Mouse (Mus musculus) neural tube, embryonic 11.5 days (tissue): ENCODE measurements around the gene Tspan6. TPM values are rescaled to one million over a fixed set of nuclear protein-coding genes. Genes with fewer than 3 reads are reported as not detected.

Source experiments
- polyA plus RNA-seq: library from polyadenylated mRNA; unstranded; fragments of >200 nt; fragmentation: Nextera tagmentation; extraction: Ambion mirVana; gene quantifications from 2 replicates; pipeline ENCODE4 v1.2.1, GENCODE M21; 2014

Tspan6 gene
- polyA plus RNA-seq, 1 experiment from 2014 or later, result 212 TPM

Other genes with a start within 250 kb of the Tspan6 start
- gene Pcdh19, start 209.4 kb downstream of the Tspan6 start, polyA plus RNA-seq, result 3.4 and 4.0 TPM in 2 replicates
- gene Tnmd, start 47.4 kb downstream of the Tspan6 start, polyA plus RNA-seq, result 0.45 and 0.65 TPM in 2 replicates
- 1.0 and 1.2 TPM in 2 replicates for gene Srpx2, start 10.0 kb upstream of the Tspan6 start, polyA plus RNA-seq
- 1.7 and 2.5 TPM in 2 replicates for gene Sytl4, start 83.4 kb upstream of the Tspan6 start, polyA plus RNA-seq
- gene Cstf2, start 160.8 kb upstream of the Tspan6 start, polyA plus RNA-seq, result 74.0 and 75.2 TPM in 2 replicates